In genomic region chr3:143104734-143105133, GRCm38 (mm10) we compare ENCODE assay signal across 19 mouse cellular contexts.
"Had no signal": no experiment of that assay in that cellular context is flagged by ENCODE, and none has a peak within 500 bp of the region (broad histone marks: within the 10 kb centered on the region; RNA-seq: fewer than 3 reads in every experiment).

No protein-coding gene starts in this region.

- H3K4me2 ChIP-seq: intestine, embryonic 15.5 days; liver, embryonic 13.5 days; midbrain, embryonic 12.5 days; midbrain, embryonic 15.5 days; neural tube, embryonic 12.5 days; neural tube, embryonic 15.5 days had no signal

- H3K9me3 ChIP-seq: intestine, embryonic 15.5 days; liver, embryonic 13.5 days; midbrain, embryonic 12.5 days; midbrain, embryonic 15.5 days; neural tube, embryonic 12.5 days; neural tube, embryonic 15.5 days had no signal

- H3K36me3 ChIP-seq: intestine, embryonic 15.5 days; liver, embryonic 13.5 days; midbrain, embryonic 12.5 days; midbrain, embryonic 15.5 days; neural tube, embryonic 12.5 days; neural tube, embryonic 15.5 days had no signal

- H3K4me3 ChIP-seq: intestine, embryonic 15.5 days; liver, embryonic 13.5 days; midbrain, embryonic 12.5 days; midbrain, embryonic 15.5 days; neural tube, embryonic 12.5 days; neural tube, embryonic 15.5 days had no signal

- DNase-seq: kidney, adult 11 months; kidney, adult 9 months; left cerebral cortex, postnatal 4 days; liver, embryonic 13.5 days; lung, adult 2 months; lung, postnatal 14 days; lung, postnatal 4 days; right cerebral cortex, adult 18-20 months; right cerebral cortex, postnatal 14 days; right cerebral cortex, postnatal 4 days; thymus, adult 2 months; thymus, postnatal 14 days; thymus, postnatal 4 days had no signal

- H3K9ac ChIP-seq: intestine, embryonic 15.5 days; liver, embryonic 13.5 days; midbrain, embryonic 12.5 days; midbrain, embryonic 15.5 days; neural tube, embryonic 12.5 days; neural tube, embryonic 15.5 days had no signal

- H3K27ac ChIP-seq: intestine, embryonic 15.5 days; liver, embryonic 13.5 days; midbrain, embryonic 12.5 days; midbrain, embryonic 15.5 days; neural tube, embryonic 12.5 days; neural tube, embryonic 15.5 days; stomach, postnatal 0 days had no signal

- ATAC-seq: intestine, embryonic 15.5 days; midbrain, embryonic 15.5 days had no signal

- H3K27me3 ChIP-seq: intestine, embryonic 15.5 days; midbrain, embryonic 12.5 days; midbrain, embryonic 15.5 days; neural tube, embryonic 12.5 days had no signal

- H3K4me1 ChIP-seq: midbrain, embryonic 12.5 days had no signal
